Mouse (Mus musculus): ENCODE measurements around the gene Hoxa2.

DNA sequence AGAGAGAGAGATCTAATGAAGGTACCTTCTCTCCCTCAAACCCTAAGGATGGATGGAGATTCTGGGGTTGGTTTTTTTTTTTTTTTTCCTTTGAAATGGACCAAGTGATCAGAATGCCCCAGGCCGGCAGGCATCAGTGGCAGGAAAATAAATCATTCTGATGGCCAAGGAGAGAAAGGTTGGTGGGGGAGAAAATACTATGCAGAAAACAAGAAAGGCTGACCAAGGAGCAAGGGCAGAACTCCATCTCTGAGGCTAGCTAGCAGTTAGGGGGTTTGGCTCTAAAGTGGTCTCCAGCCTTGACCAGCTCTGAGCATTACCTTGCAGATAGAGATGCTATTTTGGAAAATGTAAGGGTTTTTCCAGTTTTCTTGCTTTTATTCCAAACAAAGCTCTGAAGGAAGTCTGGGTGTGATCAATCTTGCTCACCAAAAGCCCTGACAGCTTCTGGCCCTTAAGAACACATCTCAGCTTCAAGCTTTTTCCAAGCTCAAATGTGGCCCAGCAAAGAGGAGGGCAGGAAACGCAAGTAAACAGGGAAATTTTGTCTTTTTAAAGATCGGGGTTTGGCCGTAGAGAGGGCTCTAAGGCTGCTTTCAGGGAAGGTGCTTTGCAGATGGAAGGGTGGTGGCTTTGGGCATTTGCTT is 1.9 kb upstream of the Hoxa2 start:
- no peak for TF ChIP-seq CTCF (IDR thresholded peaks at IDR 0.05; ENCODE audit: low read depth, low read length)
- no peak for TF ChIP-seq POLR2A (IDR thresholded peaks at IDR 0.05; ENCODE audit: borderline replicate concordance, low read depth, low read length)

Measured in bone marrow macrophage, adult 2 months (primary cell).